Comparison of ENCODE assay signal across 7 mouse cellular contexts in the genomic region with DNA sequence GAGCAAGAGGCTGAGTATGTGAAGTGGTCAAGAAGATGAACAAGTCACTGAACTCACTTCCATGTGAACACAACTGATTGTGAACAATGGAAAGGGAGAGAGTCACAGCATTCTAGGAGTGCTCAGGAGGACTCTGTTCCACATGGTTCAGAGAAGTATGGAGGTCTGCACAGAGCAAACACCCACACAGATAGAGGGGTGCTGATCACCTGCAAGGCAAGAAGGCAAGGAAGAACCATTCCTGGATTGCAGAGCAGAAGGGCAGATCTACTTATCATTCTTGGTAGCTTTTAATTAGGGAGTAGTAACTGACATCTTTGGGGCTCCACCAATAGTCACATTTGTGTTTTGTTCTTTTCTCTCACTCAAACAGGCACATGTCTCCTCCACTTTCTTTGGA. TPM values are rescaled to one million over a fixed set of nuclear protein-coding genes. Genes with fewer than 3 reads are reported as not detected.
DNase-seq lines count a peak whose midpoint lies in the region; ATAC-seq and TF ChIP-seq lines count a peak whose summit lies in the region.

No protein-coding gene starts in this region.

- ATAC-seq in lung, postnatal 0 days, result 0 out of 2 replicates have a peak, but pooled peaks have one; percentile 10
- ATAC-seq in forebrain, embryonic 15.5 days (replicated peaks), result peak; percentile 24; the same call in 1 of the 2 replicates
- 0 out of 2 replicates have a peak, but pooled peaks have one; percentile 2 for ATAC-seq in megakaryocyte, adult 5-6 weeks (ENCODE audit: poor library complexity, severe bottlenecking)
- no peak for ATAC-seq in liver, postnatal 0 days

- no peak overlapping the region for H3K4me2 ChIP-seq in lung, postnatal 0 days (replicated peaks; ENCODE audit: low read depth, low read length)
- no peak overlapping the region for H3K4me2 ChIP-seq in forebrain, embryonic 15.5 days (replicated peaks)
- no peak overlapping the region for H3K4me2 ChIP-seq in liver, postnatal 0 days (ENCODE audit: low read depth, low read length)

- TF ChIP-seq EP300 in lung, postnatal 0 days (IDR thresholded peaks at IDR 0.05), result no peak
- no peak for TF ChIP-seq EP300 in liver, postnatal 0 days (IDR thresholded peaks at IDR 0.05; ENCODE audit: low read depth)

- H3K27me3 ChIP-seq in lung, postnatal 0 days (replicated peaks; ENCODE audit: insufficient read depth, low read length), result no peaks in the 10 kb centered on the region
- H3K27me3 ChIP-seq in forebrain, embryonic 15.5 days, result no peaks in the 10 kb centered on the region
- no peaks in the 10 kb centered on the region for H3K27me3 ChIP-seq in liver, postnatal 0 days (ENCODE audit: insufficient read depth, low read length)

- 0 out of 2 replicates have a peak, but pooled peaks cover 5% of the 10 kb centered on the region for H3K4me1 ChIP-seq in lung, postnatal 0 days (ENCODE audit: insufficient read depth, low read depth, low read length)
- peaks cover 18% of the 10 kb centered on the region for H3K4me1 ChIP-seq in forebrain, embryonic 15.5 days
- H3K4me1 ChIP-seq in liver, postnatal 0 days (ENCODE audit: insufficient read depth), result peaks cover 2% of the 10 kb centered on the region

- peak overlapping the region; percentile 57 for H3K27ac ChIP-seq in lung, postnatal 0 days (ENCODE audit: low read length)
- peak overlapping the region; percentile 84 for H3K27ac ChIP-seq in forebrain, embryonic 15.5 days (replicated peaks)
- H3K27ac ChIP-seq in liver, postnatal 0 days (ENCODE audit: low read depth), result no peak overlapping the region

- H3K9ac ChIP-seq in lung, postnatal 0 days (replicated peaks; ENCODE audit: low read depth), result no peak overlapping the region
- no peak overlapping the region for H3K9ac ChIP-seq in forebrain, embryonic 15.5 days (replicated peaks)
- no peak overlapping the region for H3K9ac ChIP-seq in liver, postnatal 0 days (replicated peaks)

- no peak overlapping the region for H3K4me3 ChIP-seq in lung, postnatal 0 days (ENCODE audit: low read depth, low read length)
- no peak overlapping the region for H3K4me3 ChIP-seq in forebrain, embryonic 15.5 days
- H3K4me3 ChIP-seq in liver, postnatal 0 days (ENCODE audit: low read depth, low read length), result no peak overlapping the region

- no peaks in the 10 kb centered on the region for H3K36me3 ChIP-seq in lung, postnatal 0 days (ENCODE audit: insufficient read depth, low read length)
- no peaks in the 10 kb centered on the region for H3K36me3 ChIP-seq in forebrain, embryonic 15.5 days
- no peaks in the 10 kb centered on the region for H3K36me3 ChIP-seq in liver, postnatal 0 days (replicated peaks; ENCODE audit: insufficient read depth, low read length)

- no peaks in the 10 kb centered on the region for H3K9me3 ChIP-seq in lung, postnatal 0 days (ENCODE audit: low read length)
- H3K9me3 ChIP-seq in forebrain, embryonic 15.5 days, result no peaks in the 10 kb centered on the region
- H3K9me3 ChIP-seq in liver, postnatal 0 days (ENCODE audit: low read length), result no peaks in the 10 kb centered on the region

- TF ChIP-seq CTCF in lung, postnatal 0 days (IDR thresholded peaks at IDR 0.05), result no peak
- no peak for TF ChIP-seq CTCF in liver, postnatal 0 days (IDR thresholded peaks at IDR 0.05; ENCODE audit: low read depth)

- no peak for DNase-seq in lung, postnatal 0 days (ENCODE audit: low spot score)
- DNase-seq in lung, postnatal 4 days, result no peak
- DNase-seq in thymus, postnatal 0 days (ENCODE audit: low spot score), result no peak
- DNase-seq in right cerebral cortex, postnatal 25 days, result no peak
- no peak for DNase-seq in liver, postnatal 0 days

RNA-seq across cellular contexts. Expression of a gene that starts 45.3 kb away (rescaled TPM):
- 172 and 193 TPM in 2 replicates for polyA plus RNA-seq in lung, postnatal 0 days (2015; fragmentation: Nextera tagmentation; extraction: Ambion mirVana)
- 39.6 and 48.6 TPM in 2 replicates for polyA plus RNA-seq in forebrain, embryonic 15.5 days (2015; fragmentation: Nextera tagmentation; extraction: Ambion mirVana)
- 79.1 and 81.1 TPM in 2 replicates for total RNA-seq in megakaryocyte, adult 5-6 weeks (2015)
- 65.0 and 68.5 TPM in 2 replicates for total RNA-seq in megakaryocyte, adult 5-6 weeks (2017)
- polyA plus RNA-seq in thymus, postnatal 0 days (2015; fragmentation: Nextera tagmentation; extraction: Ambion mirVana), result 51.0 and 55.4 TPM in 2 replicates
- polyA plus RNA-seq in liver, postnatal 0 days (2015; fragmentation: Nextera tagmentation; extraction: Ambion mirVana), result 8.1 TPM in 2 replicates
